Mouse (Mus musculus) kidney, embryonic 14.5 days (tissue): ENCODE results near the gene Cers4. TPM values are rescaled to one million over a fixed set of nuclear protein-coding genes. Genes with fewer than 3 reads are reported as not detected.

Experiments used
- ATAC-seq: fragments of 200-750 bp; cut with Nextera tagmentation; 2 replicates; pipeline ENCODE4 v1.8.0; 2017; ENCODE audit warnings: moderate number of reproducible peaks, mild to moderate bottlenecking, moderate TSS enrichment, moderate library complexity; ENCODE audit not compliant: low FRiP score, low TSS enrichment
- H3K27ac ChIP-seq: fragments of 300-500 bp; sonication (generic); 2 replicates; pipeline ENCODE4 v1.5.1; 2014; ENCODE audit warnings: low read depth, mild to moderate bottlenecking, low read length, moderate library complexity, mixed read lengths
- H3K27me3 ChIP-seq: fragments of 300-500 bp; sonication (generic); 2 replicates; pipeline ENCODE4 v1.6.1; 2014; ENCODE audit warnings: mild to moderate bottlenecking, low read length; ENCODE audit not compliant: control insufficient read depth, insufficient read depth
- H3K36me3 ChIP-seq: fragments of 300-500 bp; sonication (generic); 2 replicates; pipeline ENCODE4 v1.6.1; 2014; ENCODE audit warnings: low read length, mixed read lengths; ENCODE audit not compliant: control insufficient read depth, insufficient read depth
- H3K4me1 ChIP-seq: fragments of 300-500 bp; sonication (generic); 2 replicates; pipeline ENCODE4 v1.6.1; 2014; ENCODE audit warnings: low read length, mixed read lengths; ENCODE audit not compliant: control insufficient read depth, insufficient read depth
- H3K4me2 ChIP-seq: fragments of 300-500 bp; sonication (generic); replicated peaks from 2 replicates; pipeline ENCODE4 v1.6.1; 2014; ENCODE audit warnings: low read depth, mild to moderate bottlenecking, low read length
- H3K4me3 ChIP-seq: fragments of 300-500 bp; sonication (generic); 2 replicates; pipeline ENCODE4 v1.5.1; 2014; ENCODE audit warnings: mild to moderate bottlenecking, low read length
- H3K9ac ChIP-seq: fragments of 300-500 bp; sonication (generic); 2 replicates; pipeline ENCODE4 v1.6.1; 2014; ENCODE audit warnings: low read depth, mild to moderate bottlenecking, low read length, moderate library complexity
- H3K9me3 ChIP-seq: fragments of 300-500 bp; sonication (generic); 2 replicates; pipeline ENCODE4 v1.6.1; 2016; ENCODE audit warnings: low read length; ENCODE audit not compliant: control insufficient read depth
- WGBS: fragments of 180-500 bp; shearing (Covaris S2); extraction: QIAGEN DNeasy Blood & Tissue Kit; methylation state at CpG from one replicate; pipeline ENCODE4 v1.1.7; 2014; 5-methylcytosine and 5-hydroxymethylcytosine counted together
- polyA plus RNA-seq: library from polyadenylated mRNA; unstranded; fragments of >200 nt; fragmentation: Nextera tagmentation; extraction: Ambion mirVana; gene quantifications from 2 replicates; pipeline ENCODE4 v1.2.1, GENCODE M21; 2014

Gene Cers4
- polyA plus RNA-seq, 1 experiment from 2014 or later = 18.1 TPM

DNA sequence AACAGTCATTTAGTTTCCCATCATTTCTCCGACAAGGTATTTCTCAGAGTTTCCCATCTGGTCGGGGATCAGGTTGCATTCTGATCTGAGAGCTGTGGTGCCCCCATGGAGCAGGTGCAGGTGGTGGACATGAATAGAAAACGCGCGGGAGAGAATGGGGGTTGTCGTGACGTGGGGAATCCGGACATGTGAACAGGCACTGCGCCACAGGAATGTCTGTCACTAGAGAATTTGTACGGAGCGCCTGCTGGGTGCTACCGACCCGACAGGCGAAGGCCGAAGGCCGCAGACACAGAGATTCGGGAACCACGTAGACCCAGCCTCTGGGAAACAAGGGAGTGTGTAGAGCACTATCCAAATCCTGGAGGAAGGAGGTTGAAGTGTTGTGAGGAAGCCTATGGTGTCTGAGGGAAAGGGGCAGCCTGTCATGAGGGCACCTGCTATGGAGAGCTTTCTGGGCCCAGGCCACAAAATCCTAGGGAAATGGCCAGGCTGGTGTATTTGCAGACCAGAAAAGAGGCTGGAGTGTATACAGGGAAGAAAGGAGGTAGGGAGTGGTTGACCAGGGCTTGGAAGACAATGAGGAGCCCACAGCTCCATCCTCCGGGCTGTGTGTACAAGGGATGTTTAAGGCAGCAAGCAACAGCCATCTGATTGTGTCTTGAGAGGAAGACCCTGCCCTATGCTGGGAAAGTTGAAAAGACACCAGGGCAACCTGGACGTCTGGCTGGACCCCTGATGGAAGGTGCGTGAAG lies 1.0 kb downstream of the Cers4 start:
- Histone ChIP-seq H3K9ac (peak overlapping the region; percentile 65), H3K4me3 (peak overlapping the region; percentile 64), H3K9me3 (no peaks in the 10 kb centered on the region), H3K4me2 (peak overlapping the region; percentile 73), H3K27me3 (no peaks in the 10 kb centered on the region), H3K4me1 (no peaks in the 10 kb centered on the region), H3K27ac (no peak overlapping the region), H3K36me3 (no peaks in the 10 kb centered on the region)
- WGBS = 12% methylated on average over 21 of the region's 21 CpGs
- peak; percentile 41 for ATAC-seq

- Histone ChIP-seq H3K4me3 (no peak overlapping the region), H3K9ac (no peak overlapping the region), H3K4me2 (no peak overlapping the region), H3K9me3 (no peaks in the 10 kb centered on the region), H3K36me3 (no peaks in the 10 kb centered on the region), H3K4me1 (no peaks in the 10 kb centered on the region), H3K27ac (no peak overlapping the region), H3K27me3 (no peaks in the 10 kb centered on the region)
- WGBS = 51% methylated on average over 6 of the region's 6 CpGs
- ATAC-seq = no peak
These were observed 3.1 kb downstream of the Cers4 start for GRCm38 (mm10) chr8:4495976-4496375.

- Histone ChIP-seq H3K9ac (no peak overlapping the region), H3K4me2 (no peak overlapping the region), H3K9me3 (no peaks in the 10 kb centered on the region), H3K27me3 (no peaks in the 10 kb centered on the region), H3K4me3 (no peak overlapping the region), H3K36me3 (no peaks in the 10 kb centered on the region), H3K4me1 (no peaks in the 10 kb centered on the region), H3K27ac (no peak overlapping the region)
- no peak for ATAC-seq
- 93% methylated on average over 1 of the region's 1 CpGs for WGBS
These were observed 4.8 kb downstream of the Cers4 start for GRCm38 (mm10) chr8:4497610-4498009.

GRCm38 (mm10) chr8:4505364-4505763 lies 12.5 kb downstream of the Cers4 start:
- Histone ChIP-seq H3K36me3 (no peaks in the 10 kb centered on the region), H3K4me3 (no peak overlapping the region), H3K27ac (no peak overlapping the region), H3K4me1 (no peaks in the 10 kb centered on the region), H3K9ac (no peak overlapping the region), H3K4me2 (no peak overlapping the region), H3K27me3 (no peaks in the 10 kb centered on the region), H3K9me3 (no peaks in the 10 kb centered on the region)
- no peak for ATAC-seq
- WGBS = 74% methylated on average over 1 of the region's 1 CpGs

DNA sequence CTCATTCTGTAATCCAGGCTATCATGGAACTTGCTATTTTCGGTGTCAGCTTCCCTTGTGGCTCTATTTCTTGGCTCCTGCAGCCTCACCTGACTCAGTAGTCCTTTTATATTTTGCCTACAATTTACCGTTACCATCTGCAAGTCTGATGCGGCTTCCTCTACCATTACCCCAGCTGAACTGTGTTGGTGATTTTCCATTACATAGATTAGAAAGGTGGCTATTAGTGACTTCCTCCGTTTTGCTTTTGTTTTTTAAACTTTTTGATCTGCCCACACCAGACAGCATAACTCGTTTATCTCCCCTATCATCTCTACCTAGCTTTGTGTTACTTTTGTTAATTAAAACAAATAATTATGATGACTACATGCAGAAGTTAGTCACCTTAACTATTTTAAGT lies 14.7 kb downstream of the Cers4 start:
- 74% methylated on average over 5 of the region's 5 CpGs for WGBS
- no peak for ATAC-seq
- 0 out of 2 replicates have a peak, but pooled peaks cover 8% of the 10 kb centered on the region for H3K4me1 ChIP-seq

DNA sequence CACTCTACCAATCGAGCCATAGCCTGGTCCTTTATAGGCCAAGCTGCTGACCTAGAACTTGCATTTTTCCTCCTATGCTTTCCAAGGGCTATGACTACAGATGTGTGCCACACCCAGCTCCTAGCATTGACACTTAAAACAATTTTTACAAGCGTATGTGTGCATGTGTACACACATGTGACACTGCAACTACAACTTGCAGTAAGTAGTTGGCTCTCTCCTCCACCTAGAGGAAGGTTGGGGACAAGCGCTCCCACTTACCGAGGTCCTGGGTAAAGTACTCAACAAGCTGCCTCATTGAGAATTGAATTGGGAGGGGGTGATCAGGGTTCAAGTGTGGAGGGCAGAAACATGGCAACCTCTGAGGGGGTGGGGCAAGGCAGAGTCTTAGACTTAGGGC lies 18.0 kb downstream of the Cers4 start:
- ATAC-seq = no peak

More for the DNA sequence above, 14.7 kb downstream of the Cers4 start:
- no peak overlapping the region for H3K27ac ChIP-seq
- no peak overlapping the region for H3K4me2 ChIP-seq
- H3K36me3 ChIP-seq = no peaks in the 10 kb centered on the region
- no peak overlapping the region for H3K9ac ChIP-seq
- no peak overlapping the region for H3K4me3 ChIP-seq
- no peaks in the 10 kb centered on the region for H3K9me3 ChIP-seq
- no peaks in the 10 kb centered on the region for H3K27me3 ChIP-seq

DNA sequence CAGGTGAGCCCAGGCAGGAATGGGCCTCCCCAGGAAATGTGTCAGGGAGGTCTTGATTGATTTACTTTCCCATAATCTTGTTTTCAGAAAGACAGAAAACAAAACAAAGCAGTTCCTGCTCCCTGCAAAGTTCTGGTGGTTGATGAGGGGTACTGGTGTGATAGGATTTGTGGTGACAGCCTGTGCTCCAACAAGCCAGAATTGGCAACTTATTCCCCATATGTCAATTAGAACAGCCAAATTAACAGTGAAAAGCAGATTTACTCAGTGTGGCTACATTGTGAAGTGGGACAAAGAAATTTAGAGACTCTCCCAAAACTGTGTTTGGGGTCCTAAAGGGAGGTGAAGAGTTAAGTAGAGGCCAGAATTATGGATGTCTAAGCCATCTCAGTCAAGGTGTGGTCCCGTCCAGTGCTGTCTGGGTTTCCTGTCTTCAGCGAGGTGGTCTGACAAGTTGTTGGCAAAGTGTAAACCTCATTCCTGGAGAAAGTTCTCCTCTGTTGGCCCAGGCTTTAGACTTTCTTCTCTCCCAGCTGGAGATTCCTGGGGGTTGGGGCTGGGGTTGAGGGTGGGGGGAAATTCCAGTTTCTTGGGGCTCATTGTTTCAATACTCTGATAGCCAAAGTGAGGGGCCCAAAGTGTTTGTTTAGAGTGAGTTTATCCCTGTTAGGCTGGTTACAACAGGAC lies 18.7 kb downstream of the Cers4 start:
- 0 out of 2 replicates have a peak overlapping the region, but pooled peaks have one; percentile 18 for H3K9ac ChIP-seq
- H3K36me3 ChIP-seq = no peaks in the 10 kb centered on the region
- H3K9me3 ChIP-seq = no peaks in the 10 kb centered on the region
- 0 out of 2 replicates have a peak, but pooled peaks cover 8% of the 10 kb centered on the region for H3K4me1 ChIP-seq
- 30% methylated on average over 2 of the region's 2 CpGs for WGBS
- ATAC-seq = peak; percentile 20; the same call in 1 of the 2 replicates
- no peak overlapping the region for H3K4me2 ChIP-seq
- H3K27ac ChIP-seq = peak overlapping the region; percentile 19; the same call in 1 of the 2 replicates
- H3K27me3 ChIP-seq = no peaks in the 10 kb centered on the region
- H3K4me3 ChIP-seq = no peak overlapping the region

More for the DNA sequence above, 18.0 kb downstream of the Cers4 start:
- H3K27me3 ChIP-seq = no peaks in the 10 kb centered on the region
- H3K4me3 ChIP-seq = no peak overlapping the region
- no peak overlapping the region for H3K4me2 ChIP-seq
- H3K9me3 ChIP-seq = no peaks in the 10 kb centered on the region
- no peak overlapping the region for H3K9ac ChIP-seq
- WGBS = 87% methylated on average over 4 of the region's 4 CpGs
- no peaks in the 10 kb centered on the region for H3K36me3 ChIP-seq
- 0 out of 2 replicates have a peak, but pooled peaks cover 8% of the 10 kb centered on the region for H3K4me1 ChIP-seq
- no peak overlapping the region for H3K27ac ChIP-seq

DNA sequence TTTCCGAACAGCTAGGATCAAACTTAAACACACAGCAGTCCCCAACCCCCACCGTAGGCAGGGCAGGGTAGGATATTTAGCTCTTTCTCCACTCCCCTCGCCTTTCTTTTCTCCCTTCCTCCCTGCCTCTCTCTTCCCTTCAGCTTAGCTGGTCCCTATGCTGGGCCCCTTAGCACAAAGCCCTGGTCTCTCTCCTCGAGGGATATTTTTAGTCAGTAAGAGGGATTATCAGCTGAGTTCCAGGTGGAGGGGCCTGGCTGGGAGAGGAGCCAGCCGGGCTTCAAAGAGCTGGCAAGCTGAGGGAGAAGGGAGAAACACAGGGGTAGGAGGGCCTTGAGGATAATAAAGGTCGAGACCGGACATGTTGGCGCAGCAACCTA lies 19.3 kb downstream of the Cers4 start:
- H3K4me1 ChIP-seq = 0 out of 2 replicates have a peak, but pooled peaks cover 8% of the 10 kb centered on the region
- ATAC-seq = peak; percentile 48; the same call in 1 of the 2 replicates
- peaks cover 3% of the 10 kb centered on the region; the same call in 1 of the 2 replicates for H3K36me3 ChIP-seq
- H3K4me2 ChIP-seq = no peak overlapping the region
- 0 out of 2 replicates have a peak overlapping the region, but pooled peaks have one; percentile 18 for H3K9ac ChIP-seq
- H3K27me3 ChIP-seq = no peaks in the 10 kb centered on the region
- no peak overlapping the region for H3K4me3 ChIP-seq
- WGBS = 40% methylated on average over 8 of the region's 8 CpGs
- H3K9me3 ChIP-seq = no peaks in the 10 kb centered on the region
- peak overlapping the region; percentile 19; the same call in 1 of the 2 replicates for H3K27ac ChIP-seq

GRCm38 (mm10) chr8:4516162-4516561 lies 23.3 kb downstream of the Cers4 start:
- ATAC-seq = peak; percentile 47; the same call in 1 of the 2 replicates
- Histone ChIP-seq H3K36me3 (peaks cover 18% of the 10 kb centered on the region; the same call in 1 of the 2 replicates), H3K27me3 (no peaks in the 10 kb centered on the region), H3K4me3 (no peak overlapping the region), H3K4me2 (no peak overlapping the region), H3K4me1 (0 out of 2 replicates have a peak, but pooled peaks cover 8% of the 10 kb centered on the region), H3K9me3 (no peaks in the 10 kb centered on the region), H3K27ac (no peak overlapping the region), H3K9ac (no peak overlapping the region)
- 85% methylated on average over 2 of the region's 2 CpGs for WGBS
